Mouse (Mus musculus): Measurements from ENCODE around the gene 2310030G06Rik.

Gene 2310030G06Rik

DNA sequence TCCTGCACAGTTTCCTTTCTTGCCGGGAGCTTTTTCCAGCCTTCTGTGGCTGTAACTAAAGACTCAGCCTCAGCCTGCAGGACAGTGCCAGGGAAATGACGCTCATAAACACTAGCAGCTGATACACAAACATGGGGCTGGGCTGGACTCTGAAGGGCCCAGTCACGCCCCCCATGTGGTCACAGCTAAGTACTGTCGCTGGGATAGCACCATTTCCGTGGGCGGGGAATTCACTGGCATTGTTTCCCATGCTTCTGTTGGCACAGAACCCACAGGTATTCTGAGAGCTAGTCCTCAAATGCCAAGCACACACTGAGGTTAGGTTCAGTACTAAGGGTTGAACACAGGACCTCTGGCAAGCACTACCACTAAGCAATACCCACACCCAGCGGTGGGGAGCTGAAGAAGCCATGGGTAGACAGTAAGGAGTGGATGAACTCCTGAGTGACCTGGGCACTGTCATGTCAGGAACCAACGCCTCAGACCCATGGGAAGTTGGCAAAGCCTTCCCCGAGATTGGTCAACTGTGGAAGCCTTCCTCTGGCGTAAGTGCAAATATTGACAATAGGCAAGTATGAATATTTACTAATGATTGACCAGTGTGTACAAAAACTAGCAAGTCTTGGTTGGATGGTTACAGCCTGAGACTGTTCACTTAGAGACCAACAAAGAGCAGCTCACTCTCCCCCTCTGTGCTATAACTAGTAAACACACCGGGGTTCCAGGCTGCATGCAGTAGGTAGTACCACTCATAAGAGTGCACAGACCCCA is 45.2 kb downstream of the 2310030G06Rik start:
- DNase-seq (ENCODE audit: low read depth, low spot score): no peak

DNA sequence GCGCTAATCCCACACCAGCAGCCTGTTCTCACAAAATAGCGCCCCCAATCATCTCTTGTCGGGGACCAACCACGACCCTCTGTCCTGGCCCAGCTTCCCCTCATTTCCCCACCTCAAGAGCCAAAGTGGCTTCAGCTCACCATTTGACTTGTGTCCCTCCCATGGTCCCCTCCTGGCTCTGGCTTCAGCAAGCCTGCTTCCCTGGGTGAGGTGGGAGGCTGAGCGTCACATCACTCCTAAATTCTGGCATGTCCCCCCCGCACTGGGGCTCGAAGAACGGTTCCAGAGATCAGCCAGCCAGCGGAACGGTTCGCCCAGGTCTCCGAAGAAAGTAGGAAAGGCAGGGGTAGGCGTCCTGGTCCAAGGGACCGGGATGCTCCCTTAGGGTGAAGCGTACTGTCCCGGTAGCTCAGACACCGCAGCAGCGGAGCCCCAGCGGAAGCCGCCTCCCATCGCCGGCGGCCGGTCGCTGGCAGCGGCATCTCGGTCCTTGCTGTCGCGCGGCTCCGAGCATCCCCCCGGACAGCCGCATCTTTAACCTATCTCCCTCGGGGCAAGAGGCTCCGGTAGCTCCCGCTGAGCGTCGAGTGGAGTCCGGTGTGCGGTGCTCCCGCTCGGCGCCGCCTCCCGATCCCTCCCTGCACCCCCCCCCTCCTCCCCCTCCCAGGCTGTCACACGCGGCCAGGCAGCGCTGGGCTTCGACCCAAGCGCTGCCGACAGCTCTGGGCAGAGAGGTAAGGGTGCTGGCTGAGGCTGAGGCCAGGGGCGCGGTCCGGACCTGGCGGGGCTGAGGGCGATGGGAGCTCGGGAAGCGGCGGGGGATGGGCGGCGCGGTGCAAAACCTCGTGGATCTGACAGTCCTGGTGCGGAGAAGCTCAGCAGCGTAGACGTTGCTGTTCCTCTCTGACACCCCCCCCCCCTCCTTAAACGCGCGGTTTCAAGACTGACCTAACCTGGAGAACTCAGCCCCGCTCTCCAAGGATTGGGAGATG is 47.6 kb downstream of the 2310030G06Rik start:
- no peak for DNase-seq (ENCODE audit: low read depth, low spot score)

DNA sequence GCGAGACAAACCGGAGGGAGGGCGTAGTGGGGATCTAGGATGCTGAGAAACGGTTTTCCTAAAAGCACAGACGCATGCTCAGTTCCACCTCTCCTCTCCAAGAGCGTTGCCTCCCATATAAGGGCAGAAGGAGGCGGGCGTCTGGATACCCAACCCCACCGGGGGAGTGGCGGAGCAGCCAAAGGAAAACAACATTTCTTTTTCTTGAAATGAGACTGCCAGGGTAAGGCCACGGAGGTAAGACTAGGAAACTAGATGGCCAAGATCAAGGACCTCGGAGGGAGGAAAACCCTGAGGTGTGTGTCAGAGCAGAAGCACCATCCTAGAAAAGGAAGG is 48.7 kb downstream of the 2310030G06Rik start:
- peak; percentile 29 for DNase-seq (ENCODE audit: low read depth, low spot score)

DNA sequence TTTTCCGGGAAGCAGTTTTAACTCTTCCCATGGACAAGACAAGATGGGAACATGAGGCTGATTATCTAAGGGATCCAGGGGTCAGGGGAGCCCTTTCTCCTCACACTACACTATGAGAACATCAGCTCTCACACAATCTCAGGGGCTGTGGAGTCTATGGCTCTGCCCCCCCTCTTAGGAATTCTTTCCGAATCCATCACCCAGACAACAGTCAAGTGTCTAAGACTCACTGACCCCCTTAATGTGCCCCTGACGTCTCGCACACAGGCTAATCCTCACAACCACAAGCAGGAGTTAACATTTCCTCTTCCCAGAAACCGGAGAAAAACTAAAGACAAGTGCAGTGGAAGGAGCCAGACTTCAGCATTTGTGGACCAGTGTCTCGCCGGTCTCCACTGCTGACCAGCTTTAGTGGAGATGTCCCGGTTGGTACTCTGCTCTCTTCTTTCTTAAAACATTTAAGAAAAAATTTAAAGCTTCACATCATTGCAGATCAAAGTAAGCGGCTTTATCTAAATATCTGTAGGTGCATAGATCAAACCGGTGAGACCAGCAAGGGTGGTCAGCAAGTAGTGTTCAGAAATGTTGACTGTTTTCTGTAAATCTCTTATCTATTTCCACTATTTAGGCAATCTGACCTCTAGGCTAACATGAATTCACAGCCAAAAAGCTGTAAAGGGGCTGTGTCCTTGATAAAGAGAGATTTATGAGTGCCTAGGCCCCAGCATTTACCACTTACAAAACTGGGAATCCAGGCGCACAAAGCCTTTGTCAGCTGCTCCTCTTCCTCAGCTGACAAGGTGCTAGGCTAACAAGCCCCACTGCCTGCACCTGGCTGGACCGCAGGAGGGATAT is 49.3 kb downstream of the 2310030G06Rik start:
- no peak for DNase-seq (ENCODE audit: low read depth, low spot score)

DNA sequence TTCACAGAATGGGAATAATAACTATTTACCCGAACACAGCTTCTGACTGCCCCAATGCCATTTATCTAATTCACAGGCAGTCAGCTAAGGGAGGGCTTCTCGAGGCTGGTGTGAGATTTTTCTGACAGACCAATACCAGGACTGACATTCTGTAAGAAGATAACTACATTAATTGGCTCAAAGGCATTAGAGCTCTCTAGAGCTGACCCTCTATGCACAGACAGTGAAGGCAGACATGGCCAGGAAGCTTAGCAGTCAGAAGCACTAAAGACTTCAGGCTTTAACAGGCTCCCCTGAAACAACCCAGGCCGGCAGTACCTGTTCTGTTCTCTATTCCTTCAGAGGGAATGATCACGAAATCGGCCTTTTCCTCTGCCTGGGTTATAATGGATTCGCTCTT is 51.2 kb downstream of the 2310030G06Rik start:
- no peak for DNase-seq (ENCODE audit: low read depth, low spot score)

DNA sequence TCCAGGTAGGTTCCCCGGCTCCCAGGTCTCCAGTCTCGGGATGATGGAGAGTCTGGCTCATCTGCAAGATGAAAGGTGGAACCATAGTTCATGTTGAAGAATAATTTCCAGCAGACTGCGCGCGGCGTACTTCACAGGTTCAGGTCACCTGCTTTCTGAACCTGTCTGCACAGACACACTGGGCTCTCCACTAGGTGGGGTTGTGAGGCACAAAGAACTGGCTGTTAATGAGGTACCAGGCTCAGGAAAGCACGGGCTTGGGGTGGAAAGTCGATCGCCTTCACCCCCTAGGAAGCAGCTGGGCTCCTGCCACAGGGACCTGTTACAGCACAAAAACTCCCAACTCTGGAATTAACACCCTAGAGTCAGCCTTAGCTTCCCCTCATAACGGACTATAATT is 52.7 kb downstream of the 2310030G06Rik start:
- DNase-seq (ENCODE audit: low read depth, low spot score): peak; percentile 54

DNA sequence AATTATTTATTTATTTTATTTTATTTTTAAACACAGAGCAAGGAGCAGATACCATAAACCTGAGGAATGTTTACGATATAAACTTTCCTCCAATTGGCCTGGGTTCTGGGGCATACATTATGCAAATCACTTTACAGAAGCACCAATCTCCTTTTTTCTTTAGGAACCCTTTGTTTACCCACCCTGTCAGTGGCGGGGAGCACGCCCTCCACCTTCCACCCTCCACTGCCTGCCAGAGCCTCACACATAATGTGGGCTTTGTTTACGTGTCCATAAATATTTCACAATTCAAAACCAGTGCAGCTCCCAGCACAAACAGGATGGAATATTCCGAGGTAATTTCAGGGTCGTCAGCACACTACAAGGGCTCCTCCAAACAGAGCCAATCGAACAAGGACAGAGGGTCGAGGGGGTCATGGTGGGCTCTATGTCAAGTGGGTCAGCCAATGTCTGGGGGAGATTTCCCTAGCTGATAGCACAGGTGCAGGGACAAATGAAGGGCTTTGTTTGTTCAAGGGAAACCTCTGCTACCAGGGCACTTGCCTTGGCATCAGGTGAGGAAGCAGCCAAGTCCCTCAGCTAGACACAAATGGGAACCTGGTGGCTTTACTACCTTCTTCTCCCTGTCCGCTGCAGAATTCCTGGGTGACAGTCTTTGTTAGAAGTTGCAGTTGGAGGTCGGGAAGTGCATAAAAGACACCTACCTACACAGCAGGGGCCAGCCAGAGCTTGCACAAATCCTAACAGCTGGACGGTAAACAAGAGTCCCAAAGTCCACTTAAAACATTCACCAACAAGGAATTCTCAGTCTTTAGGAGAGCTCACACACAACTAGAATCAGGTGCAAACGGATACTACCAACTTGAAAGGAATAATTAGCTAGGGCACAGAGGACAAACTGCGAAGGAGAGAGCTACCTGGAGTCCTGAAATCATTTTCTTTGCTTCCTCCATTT is 53.4 kb downstream of the 2310030G06Rik start:
- no peak for DNase-seq (ENCODE audit: low read depth, low spot score)

Measured in WW6 (cell line).